Mouse (Mus musculus) G1E-ER4 (cell line): ENCODE results near the gene R3hdm4. TPM values are rescaled to one million over a fixed set of nuclear protein-coding genes. Genes with fewer than 3 reads are reported as not detected.

Source experiments
- GATA1 ChIP-seq: IDR thresholded peaks from one replicate; pipeline ENCODE4 v1.8.0; 2012; ENCODE audit warnings: low read length, inconsistent platforms
- polyA plus RNA-seq: library from polyadenylated mRNA; stranded (reverse); fragments of >175 nt; gene quantifications from 2 replicates; pipeline ENCODE4 v1.2.3, GENCODE M21; 2012

Gene R3hdm4
- polyA plus RNA-seq, 1 experiment, result 234 TPM

DNA sequence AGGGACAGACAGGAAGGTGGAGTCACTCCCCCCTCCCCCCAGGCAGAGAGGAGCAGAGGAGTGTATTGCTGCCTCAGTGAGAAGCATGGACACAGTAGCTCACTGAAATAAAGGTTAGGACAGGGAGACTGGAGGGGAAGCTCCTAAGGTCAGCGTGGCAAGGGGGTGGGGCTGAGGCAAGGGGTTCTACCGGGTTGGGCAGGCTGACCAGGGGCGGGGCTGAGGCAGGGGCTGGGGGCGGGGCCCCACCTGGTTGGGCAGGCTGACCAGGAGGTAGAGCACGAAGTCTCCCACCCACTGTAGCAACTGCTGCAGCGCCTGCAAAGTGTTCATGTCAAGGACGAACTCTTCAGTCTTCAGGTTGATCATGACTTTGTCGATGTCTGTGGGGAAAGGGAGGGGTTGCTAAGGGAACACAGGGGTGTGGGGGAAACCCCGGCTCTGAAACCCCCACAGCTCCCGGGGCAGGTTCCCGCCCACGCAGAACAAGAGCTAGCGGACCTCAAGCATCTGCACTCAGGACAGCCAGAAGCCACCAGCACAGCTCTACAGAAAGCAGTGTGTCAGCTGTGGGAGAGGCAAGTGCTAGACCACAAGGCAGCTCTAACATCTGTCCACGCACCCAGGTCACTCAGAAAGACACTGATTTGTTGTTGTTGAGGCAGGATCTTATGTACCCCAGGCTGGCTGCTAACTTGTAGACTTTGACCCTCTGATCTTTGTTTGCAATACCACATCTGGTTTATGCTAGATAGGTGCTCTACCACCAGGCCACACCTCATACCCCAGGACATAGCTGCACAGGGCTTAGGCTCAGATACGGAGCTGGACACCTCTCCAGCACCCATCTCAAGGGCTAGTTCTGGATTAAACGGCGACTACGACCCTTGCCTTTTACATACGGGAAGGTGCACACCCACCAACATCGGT is 23.4 kb downstream of the R3hdm4 start:
- TF ChIP-seq GATA1, result no peak

- TF ChIP-seq GATA1, result no peak
These were observed 24.2 kb downstream of the R3hdm4 start for GRCm38 (mm10) chr10:79896814-79897213.

DNA sequence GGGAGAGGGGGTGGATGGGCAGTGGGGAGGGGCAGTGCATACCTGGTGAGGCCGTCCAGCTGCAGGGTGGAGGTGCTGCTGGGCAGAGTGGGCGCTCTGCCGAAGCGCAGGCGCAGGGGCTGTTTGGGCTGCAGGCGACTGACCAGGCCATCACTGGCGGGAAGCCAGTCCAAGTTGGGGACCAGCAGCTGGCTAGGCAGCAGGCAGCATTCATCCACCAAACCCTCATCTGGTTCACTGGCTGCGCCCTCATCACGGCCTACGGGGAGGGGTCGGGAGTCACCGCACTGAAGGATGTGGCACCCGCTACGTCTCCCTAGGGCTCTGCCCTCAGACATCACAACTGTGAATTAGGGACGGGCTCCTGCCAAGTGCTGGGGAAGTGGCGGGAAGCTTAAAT is 24.7 kb downstream of the R3hdm4 start:
- no peak for TF ChIP-seq GATA1

- TF ChIP-seq GATA1, result no peak
These were observed 30.3 kb downstream of the R3hdm4 start, which contains the start of gene Cfd for GRCm38 (mm10) chr10:79890670-79891069. Cfd (plus strand) TSS chr10:79890853.

- no peak for TF ChIP-seq GATA1
These were observed 31.6 kb downstream of the R3hdm4 start for GRCm38 (mm10) chr10:79889386-79889785.

- TF ChIP-seq GATA1, result no peak
These were observed 34.4 kb downstream of the R3hdm4 start for GRCm38 (mm10) chr10:79886611-79887010.

DNA sequence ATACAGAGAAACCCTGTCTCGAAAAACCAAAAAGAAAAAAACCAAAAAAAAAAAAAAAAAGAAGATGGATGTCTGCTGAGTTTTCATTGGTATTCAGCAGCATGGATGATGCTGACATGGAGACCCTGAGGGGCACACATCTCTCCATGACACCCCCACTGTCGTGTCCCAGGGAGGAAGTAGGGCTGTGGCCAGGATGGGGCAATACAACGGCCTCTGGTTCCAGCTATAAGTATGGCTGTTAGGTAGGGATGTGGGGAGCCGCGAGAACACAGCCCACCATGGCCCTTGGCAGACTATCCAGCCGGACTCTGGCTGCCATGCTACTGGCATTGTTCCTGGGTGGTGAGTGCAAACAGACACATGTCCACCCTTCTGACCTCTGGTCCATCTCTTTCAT is 35.0 kb downstream of the R3hdm4 start, which contains the start of gene Elane:
TSS of gene Elane (plus strand) at position 194 of the 400 bp plus-strand sequence.
- no peak for TF ChIP-seq GATA1

- no peak for TF ChIP-seq GATA1
These were observed 36.6 kb downstream of the R3hdm4 start for GRCm38 (mm10) chr10:79884446-79884845.

GRCm38 (mm10) chr10:79883297-79884084 is 37.5 kb downstream of the R3hdm4 start:
- no peak for TF ChIP-seq GATA1

GRCm38 (mm10) chr10:79881981-79882380 is 39.0 kb downstream of the R3hdm4 start:
- TF ChIP-seq GATA1, result no peak

DNA sequence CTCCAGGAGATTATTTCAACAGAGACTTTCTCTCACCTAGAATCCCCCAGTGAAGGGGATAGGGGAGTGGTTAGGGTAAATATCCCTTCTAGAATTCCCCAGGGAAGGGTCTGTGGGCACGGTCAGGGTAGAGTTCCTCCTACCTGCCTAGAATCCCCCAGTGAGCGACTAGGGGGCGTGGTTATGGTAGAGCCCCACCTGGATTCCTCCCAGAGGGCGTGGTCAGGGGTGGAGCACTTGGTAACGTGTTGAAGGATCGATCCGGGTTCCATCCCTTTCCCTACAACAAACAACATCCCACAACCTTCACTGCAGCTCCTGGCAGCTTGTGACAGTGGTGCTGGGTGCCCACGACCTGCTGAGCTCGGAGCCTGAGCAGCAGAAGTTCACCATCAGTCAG is 40.3 kb downstream of the R3hdm4 start:
- no peak for TF ChIP-seq GATA1

GRCm38 (mm10) chr10:79879527-79879926 is 41.5 kb downstream of the R3hdm4 start:
- no peak for TF ChIP-seq GATA1

GRCm38 (mm10) chr10:79877757-79878156 is 43.3 kb downstream of the R3hdm4 start:
- TF ChIP-seq GATA1, result no peak

- TF ChIP-seq GATA1, result no peak
These were observed 43.8 kb downstream of the R3hdm4 start for GRCm38 (mm10) chr10:79877174-79877573.

DNA sequence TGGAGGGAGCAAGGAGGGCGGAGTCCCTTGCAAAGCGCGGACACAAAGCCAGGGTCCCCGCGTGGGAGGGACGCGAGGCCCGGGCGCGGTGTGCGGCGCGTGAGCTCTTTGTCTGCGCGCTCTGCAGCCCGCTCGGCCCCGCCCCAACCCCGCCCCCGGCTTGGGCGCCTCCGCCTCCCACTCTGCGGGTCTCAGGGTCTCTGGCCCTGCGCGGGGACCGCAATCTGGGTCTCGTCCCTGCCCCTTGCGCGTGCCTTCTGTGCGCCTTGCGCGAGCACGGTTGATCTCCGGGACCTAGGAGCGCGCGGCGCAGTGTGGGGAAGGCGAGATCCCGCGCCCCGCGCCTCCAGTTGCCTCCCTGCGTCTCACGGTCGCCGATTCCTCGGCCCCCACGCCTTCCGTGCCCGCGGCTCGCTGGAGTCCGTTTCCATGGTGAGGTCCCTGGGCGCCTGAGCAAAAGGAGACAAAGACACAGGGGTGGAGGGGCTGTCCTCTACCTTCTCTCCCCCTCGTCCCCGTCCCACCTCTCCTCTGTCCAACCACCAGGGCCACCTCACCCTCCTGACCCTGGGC is 46.6 kb downstream of the R3hdm4 start, which contains the start of the genes Prtn3 and Plppr3:
TSS of gene Prtn3 (plus strand) at position 187 of the 573 bp plus-strand sequence.
TSS of gene Plppr3 (minus strand) at position 345 of the 573 bp plus-strand sequence.
- no peak for TF ChIP-seq GATA1

DNA sequence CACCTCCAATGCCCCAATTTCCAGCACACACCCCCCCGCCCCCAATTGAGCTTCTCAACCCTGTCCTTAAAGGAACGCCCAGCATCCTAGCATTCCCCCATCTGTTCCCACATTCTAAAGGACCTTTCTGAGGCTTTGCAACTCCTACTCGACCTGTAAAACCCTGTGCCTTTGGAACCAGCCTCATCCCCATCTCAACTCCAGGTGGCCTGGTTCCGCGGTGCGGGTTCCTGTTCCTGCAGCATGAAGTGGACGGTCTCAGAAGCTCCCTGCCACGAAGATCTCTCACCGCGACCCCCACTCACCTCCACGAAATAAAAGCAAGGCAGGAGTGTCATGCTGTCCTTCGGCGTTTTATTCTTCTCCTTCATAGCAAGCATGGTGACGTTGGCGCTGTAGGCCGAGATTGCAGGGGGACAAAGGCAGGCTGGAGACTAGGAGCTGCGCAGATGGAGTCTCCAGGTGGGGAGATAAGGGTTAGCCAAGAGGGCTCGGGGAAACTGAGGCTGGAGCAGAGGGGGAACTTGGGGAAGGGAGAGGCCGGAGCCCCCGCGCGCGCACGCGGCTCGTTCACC is 47.2 kb downstream of the R3hdm4 start:
- no peak for TF ChIP-seq GATA1
